Mouse (Mus musculus) heart, postnatal 0 days (tissue): ENCODE results near the gene Stag3.

Experiments
- CTCF ChIP-seq: IDR thresholded peaks from 2 replicates; pipeline ENCODE4 v1.5.1; 2016; ENCODE audit warnings: antibody characterized with exemption, control low read depth, low read depth
- EP300 ChIP-seq: IDR thresholded peaks from 2 replicates; pipeline ENCODE4 v1.6.1; 2016; ENCODE audit warnings: antibody characterized with exemption, low read depth

- TF ChIP-seq CTCF, result no peak
- TF ChIP-seq EP300, result no peak
Observed at GRCm38 (mm10) chr5:138291638-138292037, 11.6 kb downstream of the Stag3 start.
